Mouse (Mus musculus): ENCODE measurements at regions not wholly inside any gene's neighbourhood (a gene's known extent, or its start where the extent isn't known, plus 50 kb on each side); places are given as distances from the start of the nearest gene placed in this dataset.

DNA sequence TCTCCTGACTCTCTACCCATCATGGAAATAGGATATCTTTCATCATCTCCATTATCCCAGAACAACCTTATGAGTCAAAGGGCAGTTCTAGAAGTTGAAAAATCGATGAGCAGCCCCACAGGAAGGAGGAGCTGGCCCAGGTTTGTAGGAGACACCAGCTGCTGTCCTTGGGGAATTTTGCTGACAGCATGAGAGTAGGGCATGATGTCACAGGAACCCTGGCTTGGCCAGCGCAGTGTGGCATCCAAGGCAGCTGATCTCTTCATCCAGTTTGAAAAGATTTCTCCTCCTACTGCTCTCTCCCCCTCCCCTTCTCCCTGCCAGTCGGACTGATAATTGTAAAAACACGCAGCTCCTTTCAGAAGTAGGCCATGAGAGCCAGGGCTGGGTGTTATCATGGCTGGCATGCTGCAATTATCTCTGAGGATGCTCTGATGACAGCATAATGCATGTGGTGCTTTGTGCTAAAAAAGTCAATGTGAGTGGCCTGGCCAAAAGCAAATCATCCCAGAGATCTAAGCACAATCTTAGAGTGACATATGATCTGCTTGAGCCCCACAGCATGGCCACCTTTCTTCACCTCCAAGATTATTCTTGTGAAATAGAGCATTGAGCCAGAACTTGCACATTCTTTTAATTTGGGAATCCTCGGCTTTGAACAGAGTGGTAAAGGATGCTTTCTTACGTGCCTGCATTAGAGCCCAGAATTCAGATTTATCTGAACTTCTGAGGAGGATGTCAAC is 54.2 kb downstream of the Gjd2 start:
- ATAC-seq (ENCODE audit: poor library complexity, severe bottlenecking) = no peak

- ATAC-seq (ENCODE audit: poor library complexity, severe bottlenecking) = no peak
These were observed 60.9 kb downstream of the Gjd2 start for GRCm38 (mm10) chr2:113952480-113952879.

- no peak for ATAC-seq (ENCODE audit: poor library complexity, severe bottlenecking)
These were observed 64.0 kb downstream of the Gjd2 start for GRCm38 (mm10) chr2:113949296-113949990.

DNA sequence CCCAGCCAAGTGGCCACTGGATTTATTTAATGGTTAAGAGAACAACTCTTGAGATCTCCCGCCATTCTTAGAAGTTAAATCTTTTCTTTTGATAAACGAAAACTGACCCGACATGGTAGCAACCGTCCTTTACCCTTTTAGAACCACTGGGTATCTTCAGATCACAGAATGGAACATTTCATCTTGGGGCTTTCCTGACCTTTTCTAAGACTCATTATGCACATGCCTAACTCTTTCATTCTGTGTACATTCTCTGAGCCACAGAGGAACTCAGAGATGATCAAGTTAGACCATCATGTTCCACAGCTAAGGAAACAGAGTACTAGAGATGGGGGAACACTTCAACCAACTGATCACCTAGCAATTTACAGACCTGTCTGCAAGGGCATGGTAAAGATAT is 81.7 kb downstream of the Gjd2 start:
- no peak for ATAC-seq (ENCODE audit: poor library complexity, severe bottlenecking)

DNA sequence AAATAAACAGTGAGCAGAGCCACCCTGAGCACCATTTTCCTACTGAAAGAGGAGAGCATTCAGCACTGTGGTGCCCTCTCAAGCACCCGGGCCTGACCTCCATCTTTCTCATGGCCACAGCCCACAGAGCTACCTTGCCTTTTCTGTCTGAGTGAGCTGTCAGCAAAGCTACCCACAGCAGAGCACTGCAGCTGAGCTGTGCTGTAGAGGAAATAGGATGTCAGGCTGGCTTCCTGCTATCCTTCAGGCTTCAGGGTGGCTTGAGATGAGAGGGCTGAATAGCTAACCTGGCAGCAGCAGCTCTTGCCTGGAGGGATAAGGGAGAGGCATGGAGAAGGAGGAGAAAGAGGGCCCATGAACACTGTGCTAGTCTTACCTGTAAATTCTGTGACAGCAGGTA is 82.5 kb downstream of the Gjd2 start:
- no peak for ATAC-seq (ENCODE audit: poor library complexity, severe bottlenecking)

DNA sequence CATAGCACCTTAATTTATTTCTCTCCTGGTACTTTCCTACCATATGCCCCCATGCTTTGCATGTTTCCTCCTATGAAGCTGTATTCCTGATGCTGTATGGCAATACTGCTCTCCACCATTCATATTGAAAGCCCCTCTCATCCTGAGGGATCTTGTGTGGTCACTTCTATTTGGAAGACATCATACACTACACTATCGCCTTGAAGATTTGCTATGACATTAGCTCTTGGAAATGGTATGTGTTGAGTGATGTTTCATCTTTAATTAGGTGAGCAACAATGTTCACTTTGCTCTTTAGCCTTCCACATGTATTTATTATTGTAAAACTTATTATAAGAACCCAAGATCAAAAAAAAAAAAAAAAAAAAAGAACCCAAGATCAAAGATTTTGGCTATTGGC is 81.2 kb upstream of the Arhgap11a start:
- no peak for ATAC-seq (ENCODE audit: poor library complexity, severe bottlenecking)

DNA sequence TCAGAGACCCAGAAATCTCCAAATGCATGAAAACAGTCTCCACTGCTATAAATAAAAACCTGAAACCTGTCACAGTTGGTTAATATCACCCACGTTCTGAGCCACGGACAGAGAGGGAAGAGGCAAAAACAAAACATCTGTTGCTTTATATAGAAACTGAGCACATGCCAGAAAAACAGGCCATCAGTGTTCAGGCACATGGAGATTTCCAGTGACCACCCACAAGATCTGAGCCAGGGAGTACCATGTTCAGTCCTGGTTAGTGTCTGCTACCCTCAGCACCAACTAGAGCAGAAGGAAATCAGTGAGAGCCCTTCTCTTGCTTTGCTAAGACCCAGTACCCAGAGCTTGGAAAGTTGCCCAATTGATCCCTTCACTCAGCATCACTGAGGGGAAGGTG is 75.7 kb upstream of the Arhgap11a start:
- ATAC-seq (ENCODE audit: poor library complexity, severe bottlenecking) = no peak

GRCm38 (mm10) chr2:113918913-113919312 is 70.5 kb upstream of the Arhgap11a start:
- no peak for ATAC-seq (ENCODE audit: poor library complexity, severe bottlenecking)

- ATAC-seq (ENCODE audit: poor library complexity, severe bottlenecking) = no peak
These were observed 65.8 kb upstream of the Arhgap11a start for GRCm38 (mm10) chr2:113914248-113914647.

DNA sequence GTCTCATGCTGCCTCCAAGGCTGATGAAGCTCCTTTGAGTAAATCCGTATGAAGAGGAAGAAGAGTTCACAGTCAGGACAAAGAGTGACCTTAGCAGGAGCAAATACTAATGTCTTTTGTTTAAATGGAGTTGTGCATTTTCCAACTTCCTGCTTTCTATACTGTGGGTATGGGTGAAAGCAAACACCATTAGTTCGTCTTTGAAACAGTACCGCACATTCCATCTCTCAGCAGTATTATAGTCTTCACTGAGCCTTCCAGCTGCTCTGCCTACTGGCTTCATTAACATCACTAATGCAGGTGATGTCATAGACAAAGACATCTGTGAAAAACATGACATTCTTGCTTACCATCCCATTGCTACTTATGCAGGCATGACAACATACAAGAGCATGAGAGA is 62.7 kb upstream of the Arhgap11a start:
- no peak for ATAC-seq (ENCODE audit: poor library complexity, severe bottlenecking)

DNA sequence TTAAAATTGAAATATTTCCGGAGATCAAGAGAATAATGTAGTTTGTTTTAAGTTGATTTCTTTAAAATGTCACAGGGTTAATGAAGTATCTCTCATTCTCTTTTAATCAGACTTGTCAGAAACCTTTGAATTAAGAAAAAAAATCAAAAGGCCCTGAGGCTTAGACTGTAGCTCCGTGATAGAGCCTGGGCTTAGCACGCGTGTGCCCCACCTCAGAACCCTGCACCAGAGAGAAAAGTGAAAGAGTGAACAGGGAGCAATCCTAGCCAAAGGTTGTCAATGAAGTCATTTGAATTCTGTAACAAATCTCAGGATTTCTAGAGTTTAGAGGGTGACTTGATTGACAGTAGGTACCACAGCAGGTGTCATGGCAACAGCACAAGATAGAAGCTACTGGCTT is 61.0 kb upstream of the Arhgap11a start:
- ATAC-seq (ENCODE audit: poor library complexity, severe bottlenecking) = no peak

DNA sequence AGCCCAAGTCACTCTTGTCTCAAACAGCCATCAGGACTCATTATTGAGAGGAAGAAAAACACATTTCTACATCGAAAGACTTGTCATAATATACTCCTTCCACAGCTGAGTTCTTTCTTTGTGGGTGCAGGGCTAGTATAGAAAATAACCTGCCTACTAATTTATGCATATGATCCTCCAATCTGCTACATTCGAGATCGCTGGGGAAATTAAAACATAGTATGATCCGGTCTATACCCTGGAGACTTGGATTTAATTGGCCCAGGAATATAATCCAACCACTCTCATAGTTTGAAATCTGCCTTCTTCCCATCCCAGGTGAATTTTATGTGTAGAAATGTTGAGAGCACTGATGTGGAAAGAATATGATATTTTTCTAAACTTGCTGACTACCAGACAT is 60.2 kb upstream of the Arhgap11a start:
- ATAC-seq (ENCODE audit: poor library complexity, severe bottlenecking) = no peak

DNA sequence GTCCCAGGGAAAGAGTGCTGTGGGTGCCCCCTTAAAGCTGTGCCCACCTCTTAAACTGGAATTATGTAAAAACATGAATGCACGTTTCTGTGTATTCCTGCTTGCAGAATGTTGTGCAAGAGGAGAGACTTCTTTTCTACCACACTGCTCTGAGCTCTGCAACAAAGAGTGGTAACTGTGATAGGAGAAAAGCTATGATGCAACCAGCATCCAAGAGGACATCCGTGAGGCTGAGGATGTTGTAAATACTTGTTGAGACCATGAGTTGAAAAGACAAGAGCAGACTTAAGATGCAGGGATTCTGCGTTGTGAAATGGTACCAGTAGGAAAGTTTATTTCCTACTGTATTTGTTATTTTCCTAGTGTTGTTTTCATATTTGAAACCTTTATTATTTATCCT is 56.0 kb upstream of the Arhgap11a start:
- peak; percentile 52 for ATAC-seq (ENCODE audit: poor library complexity, severe bottlenecking)

DNA sequence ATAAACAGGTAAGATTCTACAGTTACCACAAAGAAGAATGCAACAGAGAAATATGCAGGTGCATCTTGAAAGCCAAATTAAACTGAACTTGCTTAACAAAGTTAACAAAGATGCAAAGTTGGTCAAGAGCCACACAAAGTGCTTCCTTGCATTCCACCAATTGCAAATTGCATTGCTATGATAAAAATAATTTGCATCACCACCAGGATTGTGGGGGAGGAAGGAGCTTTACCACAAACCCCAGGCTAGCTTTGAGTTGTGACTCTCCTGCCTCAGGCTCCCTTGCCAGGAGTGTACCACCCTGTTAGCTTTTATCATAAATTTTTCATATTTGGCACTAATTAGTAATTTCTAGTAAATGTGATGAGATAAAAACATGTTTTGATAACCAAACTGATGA is 55.4 kb upstream of the Arhgap11a start:
- peak; percentile 35 for ATAC-seq (ENCODE audit: poor library complexity, severe bottlenecking)

DNA sequence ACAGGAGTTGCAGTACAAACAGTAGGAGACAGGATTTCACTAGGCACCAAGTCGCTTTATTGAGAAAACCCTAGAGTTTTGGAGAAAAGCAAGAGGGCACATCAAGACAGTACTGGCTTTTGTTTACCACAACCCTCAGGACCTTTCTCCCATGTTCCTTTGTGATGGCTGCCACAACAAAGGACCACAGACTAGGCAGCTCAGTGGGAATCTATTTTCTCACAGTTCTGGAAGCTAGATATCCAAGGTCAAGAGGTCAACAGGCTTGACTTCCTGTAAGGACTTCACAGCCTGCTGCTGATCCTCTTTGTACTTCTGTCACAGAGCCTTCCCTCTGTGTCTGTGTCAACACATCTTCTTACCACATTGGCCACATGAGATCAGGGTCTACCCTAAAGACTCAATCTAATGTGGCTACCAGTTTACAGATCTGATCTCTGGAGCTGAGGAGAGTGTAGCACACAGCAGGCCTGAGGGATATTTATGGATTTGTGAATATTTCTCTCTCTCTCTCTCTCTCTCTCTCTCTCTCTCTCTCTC is 54.6 kb upstream of the Arhgap11a start:
- ATAC-seq (ENCODE audit: poor library complexity, severe bottlenecking) = peak; percentile 38

GRCm38 (mm10) chr2:113902406-113902805 is 53.9 kb upstream of the Arhgap11a start:
- ATAC-seq (ENCODE audit: poor library complexity, severe bottlenecking) = no peak

- no peak for ATAC-seq (ENCODE audit: poor library complexity, severe bottlenecking)
These were observed 52.0 kb upstream of the Arhgap11a start for GRCm38 (mm10) chr2:113900496-113900895.

DNA sequence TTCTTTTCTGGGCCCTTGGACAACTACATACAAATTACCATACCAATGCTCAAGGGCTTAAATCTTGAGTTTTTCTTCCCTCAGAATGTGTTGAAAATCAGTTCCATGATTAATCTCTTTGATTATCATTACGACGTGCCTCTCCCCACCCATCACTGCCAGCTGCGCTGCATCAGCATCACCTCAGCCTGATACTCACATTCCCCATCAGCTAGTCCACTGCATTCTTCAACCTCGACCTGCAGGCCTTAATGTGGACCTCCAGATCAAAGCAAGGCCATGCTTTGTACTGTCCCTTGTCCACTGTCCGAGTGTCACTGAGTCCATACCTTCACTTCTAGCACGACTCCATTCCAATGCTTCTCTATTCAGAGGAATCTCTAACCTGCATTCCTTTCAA is 50.3 kb upstream of the Arhgap11a start:
- no peak for ATAC-seq (ENCODE audit: poor library complexity, severe bottlenecking)
